Comparison of ENCODE assay signal across 9 mouse cellular contexts in genomic region chr12:86795838-86796232, GRCm38 (mm10).
A peak's percentile ranks its signal among the peaks of the same experiment; 100 is the strongest.
DNase-seq lines count a peak whose midpoint lies in the region; ATAC-seq and TF ChIP-seq lines count a peak whose summit lies in the region.
"Had no signal": no experiment of that assay in that cellular context is flagged by ENCODE, and none has a peak within 500 bp of the region (broad histone marks: within the 10 kb centered on the region; RNA-seq: fewer than 3 reads in every experiment).

No protein-coding gene starts in this region.

- H3K9me3 ChIP-seq in ES-E14 (ENCODE audit: control insufficient read depth, insufficient read depth, low read depth, low read length) = no peaks in the 10 kb centered on the region
- no peaks in the 10 kb centered on the region for H3K9me3 ChIP-seq in forebrain, embryonic 13.5 days (replicated peaks)
- no peaks in the 10 kb centered on the region for H3K9me3 ChIP-seq in lung, postnatal 0 days (ENCODE audit: low read length)

- peak; percentile 70 for ATAC-seq in forebrain, embryonic 13.5 days
- peak; percentile 42 for ATAC-seq in lung, postnatal 0 days

- in situ Hi-C loops in ES-E14 (cut with MboI; ENCODE audit: low sequenced_read_pairs in 2 of 2, unreplicated experiment in 2 of 2) = loop anchor here in 1 of 2 experiments (10.0 kb wide), 1 partner anchor 139 kb away; no protein-coding TSS in a partner anchor

- H3K27me3 ChIP-seq in forebrain, embryonic 13.5 days = no peaks in the 10 kb centered on the region
- H3K27me3 ChIP-seq in lung, postnatal 0 days (replicated peaks; ENCODE audit: insufficient read depth, low read length) = no peaks in the 10 kb centered on the region

- WGBS in forebrain, embryonic 13.5 days = 4% methylated on average over 4 of the region's 4 CpGs
- 5% methylated on average over 4 of the region's 4 CpGs for WGBS in lung, postnatal 0 days

- peak overlapping the region; percentile 53 for H3K27ac ChIP-seq in ES-E14 (ENCODE audit: insufficient read depth, low read depth, low read length, poor library complexity, severe bottlenecking)
- 0 out of 2 replicates have a peak overlapping the region, but pooled peaks have one; percentile 32 for H3K27ac ChIP-seq in forebrain, embryonic 13.5 days
- peak overlapping the region; percentile 3; the same call in 1 of the 2 replicates for H3K27ac ChIP-seq in layer of hippocampus, adult 2 months
- no peak overlapping the region for H3K27ac ChIP-seq in lung, postnatal 0 days (ENCODE audit: low read length)
- H3K27ac ChIP-seq: macrophage had no signal

- intact Hi-C loops in heart, postnatal 36 days (cut with DNase I) = loop anchor here (1.0 kb wide), 2 partner anchors 110 to 128 kb away; no protein-coding TSS in a partner anchor

- H3K4me1 ChIP-seq in ES-E14 (ENCODE audit: control insufficient read depth in 2 of 2, insufficient read depth in 2 of 2, low read length in 2 of 2, poor library complexity in 1 of 2) = peaks cover 11 to 28% of the 10 kb centered on the region in 2 experiments
- peaks cover 44% of the 10 kb centered on the region for H3K4me1 ChIP-seq in forebrain, embryonic 13.5 days
- peaks cover 16% of the 10 kb centered on the region for H3K4me1 ChIP-seq in lung, postnatal 0 days (ENCODE audit: insufficient read depth, low read depth, low read length)

- DNase-seq in ES-E14 (ENCODE audit: low read depth, low spot score) = peak; percentile 95
- peak; percentile 91 for DNase-seq in c-Kit-positive CD71-positive TER-119-negative erythroid progenitor cells, embryonic 14.5 days (ENCODE audit: low read depth)
- DNase-seq in heart, postnatal 36 days = peak; percentile 82 to 87
- DNase-seq in layer of hippocampus, adult 2 months (ENCODE audit: low spot score in 2 of 2) = peak; percentile 87 to 89
- DNase-seq in lung, postnatal 0 days (ENCODE audit: low spot score) = peak; percentile 92
- peak; percentile 73 for DNase-seq in ovary, postnatal 36 days (ENCODE audit: low spot score)
- peak; percentile 76 to 77 for DNase-seq in thymus, postnatal 36 days

- H3K4me3 ChIP-seq in ES-E14 (ENCODE audit: insufficient read depth in 1 of 2, low read depth in 1 of 2, low read length in 2 of 2, poor library complexity in 1 of 2, severe bottlenecking in 1 of 2) = no peak overlapping the region
- H3K4me3 ChIP-seq in forebrain, embryonic 13.5 days = no peak overlapping the region
- no peak overlapping the region for H3K4me3 ChIP-seq in layer of hippocampus, adult 2 months
- no peak overlapping the region for H3K4me3 ChIP-seq in lung, postnatal 0 days (ENCODE audit: low read depth, low read length)

- H3K9ac ChIP-seq in ES-E14 (ENCODE audit: insufficient read depth, low read depth, low read length, poor library complexity, severe bottlenecking) = no peak overlapping the region; the same call in 1 of the 2 replicates
- H3K9ac ChIP-seq in forebrain, embryonic 13.5 days = no peak overlapping the region
- H3K9ac ChIP-seq in lung, postnatal 0 days (replicated peaks; ENCODE audit: low read depth) = no peak overlapping the region

- peak; percentile 83 for TF ChIP-seq CTCF in layer of hippocampus, adult 2 months (conservative IDR thresholded peaks at IDR 0.05)
- TF ChIP-seq CTCF in lung, postnatal 0 days (IDR thresholded peaks at IDR 0.05) = peak; percentile 100

- H3K4me2 ChIP-seq in forebrain, embryonic 13.5 days = no peak overlapping the region
- H3K4me2 ChIP-seq in lung, postnatal 0 days (replicated peaks; ENCODE audit: low read depth, low read length) = no peak overlapping the region

- TF ChIP-seq EP300 in lung, postnatal 0 days (IDR thresholded peaks at IDR 0.05) = peak; percentile 69; the same call in 1 of the 2 replicates

- no peaks in the 10 kb centered on the region for H3K36me3 ChIP-seq in ES-E14 (ENCODE audit: control insufficient read depth, insufficient read depth, low read length, poor library complexity, severe bottlenecking)
- H3K36me3 ChIP-seq in forebrain, embryonic 13.5 days (ENCODE audit: poor library complexity, severe bottlenecking) = no peaks in the 10 kb centered on the region
- H3K36me3 ChIP-seq in lung, postnatal 0 days (ENCODE audit: insufficient read depth, low read length) = no peaks in the 10 kb centered on the region

TF ChIP-seq in ES-E14, 5 proteins besides CTCF, POLR2A, EP300 and RAD21:
- TF ChIP-seq MAFK (IDR thresholded peaks at IDR 0.05; ENCODE audit: insufficient read depth, low read depth, low read length) (0 out of 2 replicates have a peak, but pooled peaks have one; percentile 1), CHD2 (IDR thresholded peaks at IDR 0.05; ENCODE audit: low read depth, low read length) (no peak), HCFC1 (IDR thresholded peaks at IDR 0.05; ENCODE audit: borderline replicate concordance, insufficient read depth, low read length) (peak; percentile 65; the same call in 1 of the 2 replicates), ZNF384 (IDR thresholded peaks at IDR 0.05; ENCODE audit: low read depth, low read length) (peak; percentile 47; the same call in 1 of the 2 replicates), ZC3H11A (IDR thresholded peaks at IDR 0.05; ENCODE audit: borderline replicate concordance, low read depth, low read length) (peak; percentile 98)
